Mouse (Mus musculus): ENCODE measurements around the gene Actn2. TPM values are rescaled to one million over a fixed set of nuclear protein-coding genes. Genes with fewer than 3 reads are reported as not detected.

Gene Actn2
- polyA plus RNA-seq, 2 experiments, result 132 to 219 TPM

DNA sequence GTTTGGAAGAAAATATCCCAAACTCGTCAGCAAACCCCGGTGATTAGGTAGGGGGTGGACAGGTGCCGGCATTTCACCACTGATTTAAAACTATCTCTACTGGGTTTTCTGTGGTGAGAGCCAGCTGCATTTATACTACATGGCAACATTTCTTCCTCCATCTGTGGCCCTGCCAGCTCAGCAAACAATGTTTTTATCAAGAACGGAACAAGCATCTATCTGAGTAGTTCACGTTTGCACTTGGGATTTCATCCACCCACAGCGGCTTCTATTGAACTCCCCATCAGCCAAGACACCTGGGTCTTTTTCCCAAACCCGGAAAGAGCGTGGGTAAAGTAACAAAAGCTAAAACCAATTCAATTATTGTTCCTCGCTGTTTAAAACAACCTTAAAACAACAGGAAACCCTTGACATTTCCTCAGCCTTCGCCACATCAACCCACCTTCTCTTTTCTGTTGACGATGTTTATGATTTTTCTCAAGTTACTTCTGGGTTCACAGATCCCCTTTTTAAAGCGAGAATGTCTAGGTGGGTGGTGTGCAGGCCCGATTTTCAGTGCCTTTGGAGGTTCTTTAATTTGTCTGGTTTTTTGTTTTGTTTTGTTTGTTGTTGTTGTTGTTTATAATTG, 8.8 kb upstream of the Actn2 start:
- H3K27me3 ChIP-seq (ENCODE audit: control insufficient read depth, insufficient read depth, low read length), result no peaks in the 10 kb centered on the region
- no peak for TF ChIP-seq POLR2A (IDR thresholded peaks at IDR 0.05; ENCODE audit: borderline replicate concordance, extremely low read depth, insufficient read depth, insufficient read length)
- H3K36me3 ChIP-seq (ENCODE audit: control insufficient read depth, insufficient read depth, low read length), result no peaks in the 10 kb centered on the region
- H3K4me3 ChIP-seq (replicated peaks; ENCODE audit: low read length), result no peak overlapping the region
- WGBS, result 75% methylated on average over 13 of the region's 13 CpGs
- ATAC-seq (ENCODE audit: low FRiP score, low read depth), result no peak
- H3K27ac ChIP-seq (replicated peaks; ENCODE audit: low read depth, low read length), result no peak overlapping the region
- no peaks in the 10 kb centered on the region for H3K4me1 ChIP-seq (ENCODE audit: control insufficient read depth, insufficient read depth, low read length)
- no peak for DNase-seq (ENCODE audit: low spot score)
- no peaks in the 10 kb centered on the region for H3K9me3 ChIP-seq (ENCODE audit: control insufficient read depth, low read length)
- H3K9ac ChIP-seq (ENCODE audit: low read depth, low read length, severe bottlenecking), result no peak overlapping the region
- H3K4me2 ChIP-seq (replicated peaks; ENCODE audit: low read depth, low read length, severe bottlenecking), result no peak overlapping the region

DNA sequence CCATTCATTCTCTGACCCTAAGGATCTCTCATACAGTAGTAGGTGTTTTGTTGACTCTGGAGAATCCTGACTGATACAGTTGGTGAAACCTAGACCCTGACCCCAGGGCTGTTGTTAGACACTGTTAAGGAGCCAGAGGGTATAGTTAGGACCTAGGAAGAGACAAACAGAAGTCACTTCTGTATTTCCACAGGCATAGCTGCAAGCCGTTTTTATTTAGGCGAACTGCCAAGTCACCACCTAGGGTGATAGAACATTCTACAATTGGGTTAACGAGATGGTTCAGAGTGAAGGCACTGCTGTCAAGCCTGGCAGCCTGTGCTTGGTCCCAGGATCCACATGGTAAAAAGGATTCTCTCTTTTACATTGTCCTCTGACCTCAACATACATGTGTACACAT, 6.3 kb upstream of the Actn2 start:
- no peaks in the 10 kb centered on the region for H3K36me3 ChIP-seq (ENCODE audit: control insufficient read depth, insufficient read depth, low read length)
- H3K27ac ChIP-seq (replicated peaks; ENCODE audit: low read depth, low read length), result no peak overlapping the region
- H3K9ac ChIP-seq (ENCODE audit: low read depth, low read length, severe bottlenecking), result no peak overlapping the region
- H3K4me2 ChIP-seq (replicated peaks; ENCODE audit: low read depth, low read length, severe bottlenecking), result no peak overlapping the region
- ATAC-seq (ENCODE audit: low FRiP score, low read depth), result no peak
- 71% methylated on average over 3 of the region's 3 CpGs for WGBS
- H3K9me3 ChIP-seq (ENCODE audit: control insufficient read depth, low read length), result no peaks in the 10 kb centered on the region
- H3K4me3 ChIP-seq (replicated peaks; ENCODE audit: low read length), result no peak overlapping the region
- TF ChIP-seq POLR2A (IDR thresholded peaks at IDR 0.05; ENCODE audit: borderline replicate concordance, extremely low read depth, insufficient read depth, insufficient read length), result no peak
- no peaks in the 10 kb centered on the region for H3K4me1 ChIP-seq (ENCODE audit: control insufficient read depth, insufficient read depth, low read length)
- DNase-seq (ENCODE audit: low spot score), result no peak
- H3K27me3 ChIP-seq (ENCODE audit: control insufficient read depth, insufficient read depth, low read length), result no peaks in the 10 kb centered on the region

DNA sequence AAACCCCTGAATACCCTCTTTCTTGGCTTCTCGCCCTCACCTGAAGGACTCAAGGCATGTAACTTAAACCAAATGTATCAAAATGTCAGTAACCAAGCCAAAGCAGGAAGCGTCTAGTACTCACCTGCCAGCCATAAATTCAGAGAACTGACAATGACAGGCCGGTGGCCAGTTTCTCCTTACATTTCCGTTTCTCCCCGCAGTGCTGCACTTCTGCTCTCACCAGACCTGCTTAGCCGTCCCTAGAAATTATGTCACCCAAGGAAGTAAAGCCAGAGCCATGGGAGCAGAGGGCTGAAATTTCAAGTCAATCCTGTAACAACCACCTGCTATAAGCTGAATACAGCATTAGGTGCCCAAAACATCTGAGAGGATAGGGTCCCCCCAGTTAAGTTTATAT, 887 bp upstream of the Actn2 start:
- H3K4me1 ChIP-seq (ENCODE audit: control insufficient read depth, insufficient read depth, low read length), result peaks cover 6% of the 10 kb centered on the region; the same call in 1 of the 2 replicates
- H3K4me2 ChIP-seq (replicated peaks; ENCODE audit: low read depth, low read length, severe bottlenecking), result no peak overlapping the region
- ATAC-seq (ENCODE audit: low FRiP score, low read depth), result no peak
- H3K4me3 ChIP-seq (replicated peaks; ENCODE audit: low read length), result no peak overlapping the region
- no peaks in the 10 kb centered on the region for H3K36me3 ChIP-seq (ENCODE audit: control insufficient read depth, insufficient read depth, low read length)
- no peak overlapping the region for H3K9ac ChIP-seq (ENCODE audit: low read depth, low read length, severe bottlenecking)
- no peaks in the 10 kb centered on the region for H3K9me3 ChIP-seq (ENCODE audit: control insufficient read depth, low read length)
- no peak for DNase-seq (ENCODE audit: low spot score)
- no peak for TF ChIP-seq POLR2A (IDR thresholded peaks at IDR 0.05; ENCODE audit: borderline replicate concordance, extremely low read depth, insufficient read depth, insufficient read length)
- WGBS, result 34% methylated on average over 6 of the region's 6 CpGs
- no peak overlapping the region for H3K27ac ChIP-seq (replicated peaks; ENCODE audit: low read depth, low read length)
- H3K27me3 ChIP-seq (ENCODE audit: control insufficient read depth, insufficient read depth, low read length), result no peaks in the 10 kb centered on the region

DNA sequence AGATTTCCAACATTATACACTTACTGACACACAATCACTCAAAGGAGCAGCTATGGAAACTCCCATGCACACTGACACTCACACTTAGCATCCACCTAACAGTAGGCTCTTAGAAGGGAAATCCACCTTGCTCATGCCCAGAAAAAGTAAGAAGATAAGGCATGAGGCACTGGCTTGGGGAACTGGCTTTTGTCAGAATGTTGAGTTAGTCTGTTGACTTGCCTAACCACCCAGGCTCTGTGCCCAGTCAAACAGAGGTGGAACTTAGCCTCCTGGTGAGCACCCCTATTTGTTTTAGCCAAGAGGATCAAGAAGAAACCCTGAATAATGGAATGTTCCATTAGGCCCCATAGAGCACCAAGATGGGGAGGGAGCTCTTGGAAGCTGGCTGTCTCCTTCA, 1.1 kb downstream of the Actn2 start:
- no peak for DNase-seq (ENCODE audit: low spot score)
- no peak for ATAC-seq (ENCODE audit: low FRiP score, low read depth)
- Histone ChIP-seq H3K4me1 (ENCODE audit: control insufficient read depth, insufficient read depth, low read length) (peaks cover 6% of the 10 kb centered on the region; the same call in 1 of the 2 replicates), H3K9me3 (ENCODE audit: control insufficient read depth, low read length) (no peaks in the 10 kb centered on the region), H3K4me2 (replicated peaks; ENCODE audit: low read depth, low read length, severe bottlenecking) (no peak overlapping the region; the same call in 1 of the 2 replicates), H3K9ac (ENCODE audit: low read depth, low read length, severe bottlenecking) (no peak overlapping the region), H3K27ac (replicated peaks; ENCODE audit: low read depth, low read length) (no peak overlapping the region), H3K27me3 (ENCODE audit: control insufficient read depth, insufficient read depth, low read length) (no peaks in the 10 kb centered on the region), H3K36me3 (ENCODE audit: control insufficient read depth, insufficient read depth, low read length) (no peaks in the 10 kb centered on the region), H3K4me3 (replicated peaks; ENCODE audit: low read length) (no peak overlapping the region)
- no peak for TF ChIP-seq POLR2A (IDR thresholded peaks at IDR 0.05; ENCODE audit: borderline replicate concordance, extremely low read depth, insufficient read depth, insufficient read length)

DNA sequence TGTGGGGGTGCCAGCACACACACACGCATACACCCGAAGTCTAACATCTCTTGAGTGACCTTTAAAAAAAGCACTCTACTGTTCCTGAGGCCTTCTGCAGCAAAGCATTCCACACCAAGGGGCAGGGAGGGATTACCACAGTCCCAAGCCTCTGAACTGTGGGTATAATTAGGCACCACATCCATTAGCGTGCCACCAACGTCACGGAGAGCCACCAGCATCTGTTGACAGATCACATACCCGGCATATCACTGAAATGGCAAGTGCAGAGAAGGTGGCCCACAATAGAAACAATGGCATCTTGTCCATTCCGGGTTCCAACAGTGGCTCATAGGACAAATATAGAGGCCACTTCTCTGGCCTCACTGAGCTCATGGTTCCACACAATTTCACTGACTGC, 2.8 kb downstream of the Actn2 start:
- DNase-seq (ENCODE audit: low spot score), result peak; percentile 20

More for the DNA sequence above, 2.8 kb downstream of the Actn2 start:
- Histone ChIP-seq H3K4me3 (replicated peaks; ENCODE audit: low read length) (no peak overlapping the region), H3K27me3 (ENCODE audit: control insufficient read depth, insufficient read depth, low read length) (no peaks in the 10 kb centered on the region), H3K9me3 (ENCODE audit: control insufficient read depth, low read length) (no peaks in the 10 kb centered on the region), H3K4me2 (replicated peaks; ENCODE audit: low read depth, low read length, severe bottlenecking) (no peak overlapping the region), H3K36me3 (ENCODE audit: control insufficient read depth, insufficient read depth, low read length) (no peaks in the 10 kb centered on the region), H3K4me1 (ENCODE audit: control insufficient read depth, insufficient read depth, low read length) (peaks cover 6% of the 10 kb centered on the region; the same call in 1 of the 2 replicates), H3K9ac (ENCODE audit: low read depth, low read length, severe bottlenecking) (no peak overlapping the region), H3K27ac (replicated peaks; ENCODE audit: low read depth, low read length) (no peak overlapping the region)
- TF ChIP-seq POLR2A (IDR thresholded peaks at IDR 0.05; ENCODE audit: borderline replicate concordance, extremely low read depth, insufficient read depth, insufficient read length), result no peak
- 87% methylated on average over 7 of the region's 7 CpGs for WGBS
- ATAC-seq (ENCODE audit: low FRiP score, low read depth), result no peak

Measured in limb, embryonic 14.5 days (tissue).